Mouse (Mus musculus) left cerebral cortex, adult 8-10 months (tissue): ENCODE measurements around the gene Sdk2. TPM values are rescaled to one million over a fixed set of nuclear protein-coding genes. Genes with fewer than 3 reads are reported as not detected.

Source experiments
- DNase-seq, 2 experiments: peaks; one replicate each; pipeline ENCODE4 v3.0.0; 2022; ENCODE audit warnings: low spot score in 2 of 2
- total RNA-seq, 4 experiments: library from RNA; stranded (reverse); gene quantifications; 2 replicates each; pipeline ENCODE4 v1.2.4; 2022

Sdk2 gene
- total RNA-seq, 4 experiments from 2014 or later: 21.2 to 29.6 (median 25.5) TPM

DNA sequence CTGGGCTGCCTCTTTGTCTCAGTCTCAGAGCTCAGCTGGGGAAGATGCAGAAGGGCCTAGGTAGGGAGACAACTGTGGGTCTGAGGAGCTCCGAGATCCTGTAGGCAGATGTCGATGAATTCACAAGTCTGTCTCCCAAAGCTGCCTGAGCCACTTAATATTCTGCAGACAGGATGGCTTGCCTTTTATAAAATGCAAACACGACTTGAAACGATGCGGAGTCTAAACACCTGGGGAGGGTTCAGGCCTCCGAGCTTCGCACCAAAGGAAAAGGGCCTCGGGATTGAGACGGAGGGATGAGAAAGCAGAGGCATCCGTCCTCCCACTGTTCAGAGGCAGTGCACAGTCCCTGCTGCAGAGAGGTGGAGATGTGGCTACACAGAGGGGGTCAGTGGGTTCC, 74.0 kb downstream of the Sdk2 start:
- DNase-seq: no peak

DNA sequence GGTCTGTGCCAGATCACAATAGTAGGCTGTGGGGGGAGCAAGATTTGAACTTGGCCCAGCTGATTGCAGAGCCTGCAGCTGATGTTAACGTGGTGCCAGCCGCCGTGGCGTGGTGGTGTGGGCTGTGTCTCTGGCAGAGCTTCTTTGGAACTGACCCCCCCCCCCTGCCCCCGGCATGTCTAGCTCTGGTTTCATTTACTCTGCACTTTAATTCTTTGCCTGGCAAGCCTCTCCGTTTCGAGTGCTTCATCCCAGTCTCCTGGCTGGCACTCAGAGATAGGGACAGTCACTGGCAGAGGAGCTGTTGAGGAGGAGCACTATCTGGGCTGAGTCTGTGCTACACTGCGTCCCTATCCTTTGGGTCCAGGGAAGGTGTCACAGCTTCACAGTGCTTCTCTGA, 75.0 kb downstream of the Sdk2 start:
- no peak for DNase-seq

DNA sequence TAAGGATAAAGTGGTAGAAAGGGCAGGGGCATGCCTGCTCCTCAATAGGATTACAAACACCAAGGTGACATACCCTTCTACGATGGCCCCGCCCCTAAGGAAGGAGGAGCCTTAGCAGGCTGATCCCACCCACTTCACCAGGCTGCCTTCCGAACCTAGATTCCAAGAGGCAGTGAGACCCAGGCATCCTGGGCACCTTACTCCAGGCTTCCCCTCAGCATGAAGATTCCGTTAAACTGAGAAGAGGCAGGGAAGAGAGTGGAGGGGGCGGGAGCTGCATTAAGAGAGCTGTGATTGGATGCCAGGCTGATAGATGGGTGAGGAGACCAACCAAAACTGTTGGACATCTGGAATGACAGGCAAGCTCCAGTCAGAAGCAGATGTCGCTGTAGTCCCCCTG, 76.4 kb downstream of the Sdk2 start:
- DNase-seq: peak; percentile 67 to 76

DNA sequence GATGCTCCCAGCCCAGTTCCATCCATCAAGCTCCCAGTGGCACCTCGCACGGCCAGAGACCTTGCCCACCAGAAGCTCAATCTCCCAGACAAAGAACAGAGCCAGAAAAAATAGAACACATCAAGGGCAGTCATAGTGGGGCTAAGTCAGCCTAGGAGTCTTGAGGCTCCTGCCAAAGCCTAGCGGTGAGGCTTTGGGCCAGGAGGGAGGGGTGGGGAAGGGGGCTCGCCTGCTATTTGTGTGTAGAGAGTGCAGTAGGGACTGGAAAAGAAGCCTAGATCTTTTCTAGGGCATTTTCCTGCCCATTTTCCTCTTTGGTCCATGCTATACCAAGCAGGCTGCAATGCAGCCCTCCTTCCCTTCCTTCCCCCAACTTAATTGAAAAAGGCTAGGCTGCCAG, 76.8 kb downstream of the Sdk2 start:
- DNase-seq: no peak

DNA sequence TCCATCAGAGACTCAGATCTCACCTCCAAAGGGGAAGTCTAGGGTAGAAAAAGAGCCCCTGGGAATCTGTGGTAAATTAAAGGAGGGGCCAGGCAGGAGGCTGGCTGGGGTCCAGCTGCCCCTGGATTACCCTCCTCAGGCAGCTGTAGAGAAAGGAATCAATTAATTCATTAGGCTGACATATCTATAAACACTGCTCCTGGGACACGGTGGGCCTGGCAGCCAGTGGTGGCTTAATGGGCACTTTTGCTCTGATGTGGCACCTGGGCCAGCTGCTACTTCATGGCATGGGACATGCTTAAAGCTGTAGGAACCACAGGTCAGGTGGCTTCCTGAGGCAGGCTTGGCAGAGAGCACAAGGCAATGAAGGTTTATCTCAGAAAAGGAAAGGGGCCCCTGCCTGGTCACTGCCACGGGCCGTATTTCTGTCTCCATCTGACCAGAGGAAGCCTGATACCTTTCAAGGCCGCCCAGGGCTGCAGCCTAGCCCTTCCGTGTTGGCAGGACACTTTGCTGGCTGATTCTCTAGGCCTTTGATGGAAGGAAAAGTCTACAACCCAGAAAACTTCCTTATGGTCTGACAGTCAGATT, 80.9 kb downstream of the Sdk2 start:
- DNase-seq: no peak

DNA sequence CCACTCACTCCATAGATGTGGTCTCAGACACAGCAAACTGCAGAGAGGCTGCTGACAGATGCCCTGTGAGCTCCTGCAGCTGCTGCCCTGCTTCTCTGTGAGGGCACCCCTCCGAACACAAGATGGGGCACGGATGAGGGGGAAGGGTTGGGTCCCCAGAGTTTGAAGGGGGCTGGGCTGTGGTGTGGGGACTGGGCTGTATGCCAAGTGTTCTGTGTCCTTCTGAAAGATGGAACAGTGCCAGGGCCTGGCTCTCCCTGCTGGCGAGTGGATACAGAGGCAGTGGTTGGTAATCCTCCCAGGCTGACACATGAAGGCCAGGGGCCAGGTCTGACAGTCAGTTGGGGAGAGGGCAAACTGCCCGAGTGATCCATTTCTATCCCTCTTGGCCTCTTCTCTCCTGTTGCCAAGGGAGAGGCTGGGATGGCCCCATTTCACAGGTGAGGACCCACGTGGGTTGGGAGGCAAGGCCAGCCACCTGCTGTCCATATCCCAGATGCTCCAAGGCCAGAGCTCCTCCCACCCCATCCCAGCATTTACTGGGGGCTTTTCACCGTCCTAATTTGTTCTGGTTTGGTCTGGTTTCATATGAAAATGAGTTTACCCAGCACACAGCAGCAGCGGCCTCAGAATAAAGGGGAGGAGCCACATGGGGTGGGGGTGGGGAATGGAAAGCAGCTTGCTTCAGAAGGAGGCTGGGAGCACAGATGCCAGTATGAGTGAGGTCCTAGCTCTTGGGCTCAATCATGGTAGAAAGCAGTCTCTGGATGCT, 84.9 kb downstream of the Sdk2 start:
- no peak for DNase-seq

DNA sequence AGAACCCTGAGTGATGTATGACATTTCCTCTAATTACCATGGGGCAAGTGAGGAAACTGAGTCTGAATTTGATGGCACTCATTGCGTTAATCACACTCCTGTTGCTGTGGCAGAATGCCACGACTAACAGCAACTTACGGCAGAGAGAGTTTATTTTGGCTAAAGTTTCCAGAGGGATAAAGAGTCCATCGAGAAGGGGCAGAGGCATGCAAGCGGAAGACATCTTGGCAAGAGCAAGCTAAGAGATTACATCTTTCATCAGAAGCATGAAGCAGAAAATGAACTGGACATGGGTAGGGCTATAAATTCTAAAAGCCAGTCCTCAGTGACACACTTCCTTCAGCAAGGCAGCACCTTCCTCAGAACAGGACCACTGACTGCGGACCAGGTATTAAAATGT, 85.8 kb downstream of the Sdk2 start:
- no peak for DNase-seq

DNA sequence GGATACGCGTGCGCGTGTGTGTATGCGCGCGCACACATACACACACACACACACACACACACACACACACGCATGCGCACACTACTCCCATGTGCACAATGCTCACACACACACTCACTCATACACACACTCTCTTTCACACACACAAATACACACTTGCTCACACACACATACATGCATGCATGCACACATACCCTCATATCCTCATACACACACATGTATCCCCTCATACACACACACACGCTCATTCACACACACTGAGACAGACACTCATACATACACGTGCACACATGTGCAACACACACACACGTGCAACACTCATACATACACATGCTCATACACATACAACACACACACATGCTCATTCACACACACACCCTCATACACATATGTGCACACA, 88.5 kb downstream of the Sdk2 start:
- DNase-seq: no peak

DNA sequence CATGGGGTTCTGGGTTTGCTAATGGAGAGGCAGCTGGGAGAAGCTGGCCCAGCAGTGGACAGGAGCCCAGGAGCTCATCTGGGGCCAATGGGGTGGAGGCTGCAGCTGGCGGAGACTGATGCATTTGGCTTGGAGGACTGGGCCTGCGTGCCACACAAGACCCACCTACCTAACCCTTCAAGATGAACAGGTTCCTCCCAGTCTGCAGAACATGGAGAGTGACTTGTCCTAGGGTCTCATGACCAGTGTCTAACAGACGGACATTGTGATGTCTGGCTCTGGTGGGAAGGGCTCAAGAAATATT, 91.2 kb downstream of the Sdk2 start:
- DNase-seq: no peak

DNA sequence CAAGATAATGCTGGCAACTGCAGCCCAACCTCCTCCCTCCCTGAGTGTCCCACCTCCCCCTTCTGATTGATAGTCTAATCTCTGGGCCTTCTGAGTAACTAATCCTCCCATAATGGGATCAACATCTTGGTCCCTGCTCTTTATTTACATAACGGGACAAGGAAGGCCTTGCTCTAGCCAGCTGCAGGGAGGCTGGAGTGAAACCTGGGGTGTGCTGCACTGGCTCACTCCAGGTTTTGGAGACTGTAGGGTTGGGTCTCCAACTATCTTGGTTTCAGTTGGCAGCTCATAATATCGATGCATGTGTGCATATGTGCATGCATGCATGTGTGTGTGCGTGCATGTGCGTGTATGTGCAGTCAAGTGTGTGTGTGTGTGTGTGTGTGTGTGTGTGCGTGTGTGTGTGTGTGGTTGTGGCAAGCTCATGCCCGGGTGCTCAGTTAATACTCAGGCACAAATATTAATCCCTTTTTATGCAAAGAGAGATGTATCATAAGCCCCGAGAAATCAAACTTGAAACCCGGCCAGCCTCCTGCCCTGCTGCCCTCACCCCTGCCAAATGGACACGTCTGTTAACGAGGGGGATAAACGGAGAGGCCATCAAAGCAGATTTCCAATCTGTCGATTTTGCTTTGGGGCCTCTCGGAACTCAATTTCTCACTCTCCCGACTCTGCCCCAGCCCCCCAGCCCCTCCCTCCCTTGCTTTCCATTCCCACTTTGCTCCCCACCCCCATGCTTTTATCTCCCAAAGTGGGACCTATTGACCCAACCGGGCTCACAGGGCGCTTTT, 91.8 kb downstream of the Sdk2 start:
- no peak for DNase-seq

DNA sequence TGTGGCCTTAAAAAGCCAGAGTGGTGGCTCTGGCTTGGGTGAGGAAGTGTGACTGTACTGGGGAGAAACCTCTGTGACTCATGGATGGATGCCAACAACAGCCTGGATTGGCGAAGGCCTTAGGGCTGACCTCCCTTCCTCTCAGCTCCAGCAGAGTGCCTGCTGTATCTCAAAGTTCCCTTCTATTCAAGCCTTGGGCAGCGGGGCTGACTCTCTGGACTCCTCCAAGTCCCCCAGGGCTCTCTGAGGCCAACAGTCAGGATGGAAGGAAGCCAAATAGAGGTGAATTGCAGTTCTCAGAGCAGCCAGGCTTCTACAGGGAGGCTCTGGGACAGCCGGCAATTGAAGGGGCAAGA, 94.4 kb downstream of the Sdk2 start:
- DNase-seq: no peak

DNA sequence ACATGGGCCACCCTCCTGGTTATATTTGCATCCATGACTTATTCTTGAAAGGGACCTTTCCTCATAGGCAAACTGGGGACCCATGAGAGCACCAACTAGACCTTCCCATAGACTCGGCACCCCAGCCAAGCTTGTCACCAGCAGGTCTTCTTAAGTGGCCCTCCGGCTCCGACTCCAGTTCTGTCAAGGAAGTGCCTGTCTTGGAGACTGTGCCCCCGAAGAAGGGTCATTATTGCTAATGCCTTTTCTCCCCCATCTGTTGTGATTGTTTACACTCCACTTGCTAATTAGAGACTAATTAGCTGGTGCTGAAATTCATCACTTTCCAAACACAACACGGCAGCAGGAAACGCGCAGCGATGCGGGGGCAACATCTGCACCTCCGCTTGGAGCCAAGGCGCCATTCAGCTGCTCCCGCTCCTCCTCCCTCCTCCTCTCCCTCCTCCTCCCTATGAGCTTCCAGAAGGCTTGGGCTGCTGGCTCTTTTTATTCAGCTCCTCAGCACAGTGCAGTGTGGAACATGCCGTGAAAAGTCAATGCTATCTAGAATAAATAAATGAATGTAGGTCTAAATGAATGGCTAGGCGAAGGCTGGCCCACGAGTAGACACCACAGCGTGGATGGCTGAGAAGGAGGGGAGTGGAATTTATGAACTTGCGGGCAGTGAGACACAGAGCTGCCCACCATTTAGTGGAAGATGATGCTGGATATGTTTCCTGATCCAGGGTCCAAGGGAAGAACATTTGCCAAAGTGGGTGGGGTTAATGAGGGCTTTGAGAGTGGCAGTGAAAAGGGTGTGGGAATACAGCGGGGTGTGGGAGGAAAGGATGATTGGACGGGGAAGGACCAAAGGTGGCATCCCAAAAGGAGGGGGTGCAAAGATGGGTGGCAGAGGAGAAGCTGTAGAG, 95.0 kb downstream of the Sdk2 start:
- peak; percentile 46 to 73 for DNase-seq

DNA sequence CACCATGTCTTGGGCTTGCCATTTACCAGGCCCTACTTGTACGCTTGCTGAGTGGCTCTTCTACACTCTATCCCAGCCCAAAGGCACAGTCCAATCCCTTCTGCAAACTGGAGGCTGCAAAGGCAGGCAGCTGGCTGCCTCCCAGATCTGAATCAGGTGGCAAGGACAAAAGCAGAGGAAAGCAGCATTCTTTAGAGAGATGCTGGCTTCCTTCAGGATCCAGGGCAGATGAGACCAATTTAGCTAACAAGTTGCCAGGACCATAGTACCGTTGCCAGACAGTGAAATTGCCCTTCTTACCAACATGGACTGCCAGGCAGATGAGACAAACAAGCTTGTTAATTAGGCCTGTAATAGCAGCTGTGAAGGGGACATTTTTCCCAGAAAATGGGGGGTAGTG, 96.8 kb downstream of the Sdk2 start:
- DNase-seq: no peak

DNA sequence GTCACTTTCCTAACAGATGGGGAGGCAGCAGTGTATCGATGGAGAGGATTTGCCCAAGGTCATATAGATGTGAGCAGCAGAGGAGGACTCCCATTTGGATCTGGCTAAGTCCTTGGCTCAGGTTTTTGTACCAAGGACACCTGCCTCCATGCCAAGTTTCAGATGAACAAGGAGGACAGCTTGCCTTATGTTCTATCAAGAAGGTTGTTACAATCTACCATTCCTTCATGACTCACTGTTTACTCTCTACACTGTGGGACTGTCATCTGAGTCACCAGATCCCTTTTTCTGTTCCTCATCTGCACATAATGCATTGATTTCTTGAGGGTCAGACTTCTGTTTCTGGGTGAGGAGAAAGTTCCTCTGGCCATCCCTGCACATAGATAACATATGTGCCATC, 101.6 kb downstream of the Sdk2 start:
- DNase-seq: no peak

DNA sequence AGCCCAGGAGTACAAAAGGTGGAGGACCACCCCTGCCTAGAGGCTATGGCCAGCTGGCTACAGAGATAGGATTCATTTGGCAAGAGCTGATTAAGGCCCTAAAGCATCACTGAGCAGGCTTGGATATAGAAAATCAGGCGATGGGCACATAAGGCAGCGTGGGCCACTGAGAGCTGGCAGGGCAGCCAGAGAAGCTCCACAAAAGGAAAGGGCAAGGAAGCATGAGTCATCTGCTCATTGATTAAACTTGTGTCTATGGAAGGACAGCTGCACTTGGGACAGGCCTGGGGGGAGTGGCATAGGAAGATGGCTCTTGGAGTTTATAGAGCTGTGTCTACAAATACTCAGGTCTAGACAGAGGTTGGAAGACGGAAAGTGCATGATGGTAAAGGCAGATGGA, 104.1 kb downstream of the Sdk2 start:
- DNase-seq: no peak

DNA sequence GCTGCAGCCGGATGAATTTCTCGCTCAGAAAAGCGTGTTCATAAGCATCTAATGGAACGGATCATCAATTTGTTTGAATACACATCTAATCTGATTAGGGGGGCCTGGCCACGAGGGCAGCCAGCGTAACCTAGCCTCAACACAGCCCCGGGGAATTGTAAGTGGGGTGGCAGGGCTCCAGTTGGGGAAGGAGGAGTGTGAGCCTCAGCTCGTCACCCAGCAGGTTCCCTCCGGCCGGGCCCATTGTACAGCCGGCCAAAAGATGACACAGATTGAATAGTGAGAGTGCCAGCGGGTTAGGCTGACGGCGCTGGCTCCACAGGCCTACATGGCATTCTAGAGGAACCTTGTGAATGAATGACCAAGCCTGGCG, 115.2 kb downstream of the Sdk2 start:
- no peak for DNase-seq

DNA sequence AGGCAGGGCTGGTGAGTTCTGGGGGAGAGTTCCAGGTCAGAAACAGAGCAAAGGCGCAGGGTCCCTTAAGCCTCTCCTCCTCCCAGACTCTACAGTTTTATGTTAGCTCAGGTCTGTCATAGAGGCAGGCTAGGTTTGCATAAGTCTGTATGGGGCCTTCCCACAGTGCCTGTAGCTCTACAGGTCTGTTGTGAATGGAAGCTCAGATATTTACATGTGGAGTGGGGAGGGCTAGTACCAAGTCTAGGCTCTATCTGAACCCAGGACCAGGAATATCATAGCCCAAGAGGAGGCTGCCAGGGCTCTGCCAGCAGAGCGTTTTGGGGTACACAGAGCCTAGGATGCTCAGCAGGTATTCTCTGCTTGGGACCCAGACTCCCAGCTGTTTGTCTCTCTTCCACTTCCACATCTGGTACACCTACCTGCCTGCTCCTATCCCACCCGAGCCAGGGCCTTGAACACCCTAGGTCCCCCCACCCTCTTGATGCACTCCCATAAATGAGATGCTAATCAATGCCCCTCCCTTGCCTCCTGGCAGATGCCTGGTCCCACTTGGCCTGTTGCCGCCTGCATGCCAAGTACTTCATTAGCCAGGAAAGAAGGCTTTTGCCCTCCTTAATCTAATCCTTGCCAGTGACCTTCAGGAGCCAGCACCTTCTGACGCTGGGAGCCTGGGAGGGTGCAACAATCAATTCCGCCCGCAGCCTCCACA, 115.8 kb downstream of the Sdk2 start:
- DNase-seq: no peak

DNA sequence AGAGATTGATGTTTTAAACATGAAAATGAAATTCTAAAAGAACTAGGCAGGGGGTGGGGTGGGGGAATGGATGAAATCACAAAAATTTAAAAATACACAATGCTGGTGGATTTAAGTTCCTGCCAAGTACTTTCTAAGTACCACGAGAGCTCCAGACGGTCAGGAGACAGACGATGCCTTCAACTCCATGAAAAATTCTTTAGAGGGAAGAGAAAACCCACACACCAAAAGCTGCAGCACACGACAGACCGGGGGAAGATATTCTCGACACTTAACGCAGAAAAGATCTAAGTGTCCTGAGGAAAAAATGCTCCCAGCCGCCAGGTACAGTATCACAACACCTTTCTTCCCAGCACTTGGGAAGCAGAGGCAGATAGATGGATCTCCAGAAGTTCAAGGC, 118.2 kb downstream of the Sdk2 start:
- peak in 1 of 2 experiments; percentile 61 for DNase-seq

DNA sequence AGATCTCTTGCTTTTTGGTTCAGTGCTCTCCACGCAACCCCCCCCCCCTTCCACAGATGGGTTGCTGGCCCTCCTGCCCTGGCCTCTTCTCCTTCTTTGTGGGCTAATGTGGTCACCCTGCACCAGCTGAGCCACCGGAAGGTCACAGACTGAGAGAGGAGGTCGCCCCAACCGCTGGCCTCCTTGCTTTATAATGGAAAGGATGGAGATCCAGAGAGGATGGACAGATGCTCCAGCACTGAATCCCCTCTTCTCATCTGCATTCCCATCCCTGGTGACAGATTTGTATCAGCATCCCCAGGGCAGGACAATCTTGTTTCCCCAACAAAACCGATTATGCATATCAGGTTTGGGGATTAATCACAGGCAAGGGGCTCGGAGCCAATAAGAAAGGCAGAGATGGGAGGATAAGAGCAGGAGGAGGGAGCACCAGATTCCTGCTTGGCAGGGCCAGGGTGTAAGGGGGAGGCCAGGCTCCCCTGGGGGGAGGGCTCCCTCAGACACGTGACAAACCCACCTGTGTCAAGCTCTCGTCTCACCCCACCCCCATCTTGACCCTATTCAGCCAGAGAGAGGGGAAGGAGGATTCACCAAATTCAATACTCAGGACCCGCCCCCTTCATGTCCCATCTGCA, 124.6 kb downstream of the Sdk2 start:
- no peak for DNase-seq

DNA sequence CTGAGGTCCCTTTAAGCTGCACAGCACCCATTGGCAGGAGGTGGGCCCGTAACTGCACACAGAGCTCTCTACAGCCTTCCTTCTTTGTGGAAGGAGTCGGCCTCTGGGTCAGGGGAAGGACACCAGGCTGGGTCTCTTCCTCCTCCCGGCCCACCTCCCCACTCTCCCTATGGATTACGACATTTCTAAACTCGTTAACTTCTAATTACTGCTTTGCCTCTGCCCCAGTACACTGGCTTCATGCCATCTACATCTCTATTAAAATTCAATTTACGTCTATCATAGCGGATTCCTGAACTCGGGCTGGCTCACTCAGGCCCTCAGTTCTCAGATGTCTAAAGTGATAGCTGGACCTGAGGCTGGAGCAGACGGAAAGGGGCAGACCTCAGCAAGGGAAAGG, 133.2 kb downstream of the Sdk2 start:
- no peak for DNase-seq

DNA sequence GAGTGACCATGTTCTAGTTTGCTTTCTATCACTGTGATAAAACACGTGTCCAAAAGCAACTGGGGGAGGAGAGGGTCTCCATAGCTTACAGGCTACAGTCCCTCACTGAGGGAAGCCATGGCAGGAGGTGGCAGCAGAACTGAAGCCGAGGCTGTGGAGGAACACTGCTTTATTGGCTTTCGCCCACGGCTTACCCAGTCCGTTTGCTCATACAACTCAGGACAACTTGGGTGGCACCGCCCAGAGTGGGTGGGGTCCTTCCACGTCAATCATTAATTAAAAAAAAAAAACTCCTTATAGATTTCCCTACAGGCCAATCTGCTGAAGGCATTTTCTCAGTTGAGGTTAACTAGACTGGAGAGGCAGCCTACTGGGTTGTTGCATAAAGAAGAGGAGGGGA, 133.9 kb downstream of the Sdk2 start:
- DNase-seq: no peak
